Mouse (Mus musculus): ENCODE data around the gene Clcnkb. TPM values are rescaled to one million over a fixed set of nuclear protein-coding genes. Genes with fewer than 3 reads are reported as not detected.

The Clcnkb gene
- total and polyA plus RNA-seq, 3 experiments, result not detected

DNA sequence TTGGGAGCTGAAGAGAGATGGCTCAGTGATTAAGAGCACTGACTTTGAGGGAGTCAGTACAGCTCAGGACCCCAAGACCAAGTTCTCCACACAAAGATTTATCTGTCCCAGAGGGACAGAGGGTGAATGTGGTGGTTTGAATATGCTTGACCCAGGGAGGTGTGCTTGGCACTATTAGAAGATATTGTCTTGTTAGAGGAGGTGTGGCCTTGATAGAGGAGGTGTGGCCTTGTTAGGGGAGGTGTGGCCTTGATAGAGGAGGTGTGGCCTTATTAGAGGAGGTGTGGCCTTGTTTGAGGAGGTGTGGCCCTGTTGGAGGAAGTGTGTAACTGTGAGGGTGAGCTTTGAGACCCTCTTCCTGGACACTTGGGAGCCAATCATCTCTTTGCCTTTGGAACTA, 58.0 kb downstream of the Clcnkb start:
- no peak for DNase-seq

Other genes starting within 250 kb of the Clcnkb start
- 1 to 10 TPM in 1 of 2 experiments, under 1 TPM in 1; 0.86 to 1.1 TPM for gene Rsg1, start 202.1 kb downstream of the Clcnkb start, total RNA-seq (2021)
- gene Rsg1, start 202.1 kb downstream of the Clcnkb start, polyA plus RNA-seq (2012; rRNA removed), result 1.7 and 2.3 TPM in 2 replicates
- gene Arhgef19, start 176.5 kb downstream of the Clcnkb start, total RNA-seq (2021), result 10 to 100 TPM; 50.9 to 65.1 TPM
- 58.3 and 75.8 TPM in 2 replicates for gene Arhgef19, start 176.5 kb downstream of the Clcnkb start, polyA plus RNA-seq (2012; rRNA removed)
- gene Epha2, start 114.8 kb downstream of the Clcnkb start, total RNA-seq (2021), result 10 to 100 TPM; 11.7 to 19.4 TPM
- gene Epha2, start 114.8 kb downstream of the Clcnkb start, polyA plus RNA-seq (2012; rRNA removed), result 18.0 and 24.1 TPM in 2 replicates
- gene Fam131c, start 47.8 kb downstream of the Clcnkb start, total RNA-seq (2021), result 1 to 10 TPM in 1 of 2 experiments, under 1 TPM in 1; 0.86 to 4.5 TPM
- gene Fam131c, start 47.8 kb downstream of the Clcnkb start, polyA plus RNA-seq (2012; rRNA removed), result 3.1 and 9.5 TPM in 2 replicates
- not detected for gene Clcnka, start 17.3 kb downstream of the Clcnkb start, total RNA-seq (2021)
- 0.04 and 0.07 TPM in 2 replicates for gene Clcnka, start 17.3 kb downstream of the Clcnkb start, polyA plus RNA-seq (2012; rRNA removed)
- 1 to 10 TPM in 1 of 2 experiments, under 1 TPM in 1; 0.26 to 1.1 TPM for gene Hspb7, start 4.8 kb upstream of the Clcnkb start, total RNA-seq (2021)
- 1.1 and 1.2 TPM in 2 replicates for gene Hspb7, start 4.8 kb upstream of the Clcnkb start, polyA plus RNA-seq (2012; rRNA removed)
- under 1 TPM; 0.32 to 0.55 TPM for gene Srarp, start 20.1 kb upstream of the Clcnkb start, total RNA-seq (2021)
- 0.22 TPM in 1 of 2 replicates, not detected in the other for gene Srarp, start 20.1 kb upstream of the Clcnkb start, polyA plus RNA-seq (2012; rRNA removed)
- gene Zbtb17, start 28.6 kb upstream of the Clcnkb start, total RNA-seq (2021), result 10 to 100 TPM; 15.8 to 18.7 TPM
- 26.5 and 34.4 TPM in 2 replicates for gene Zbtb17, start 28.6 kb upstream of the Clcnkb start, polyA plus RNA-seq (2012; rRNA removed)
- gene Spen, start 122.6 kb upstream of the Clcnkb start, total RNA-seq (2021), result 10 to 100 TPM; 37.8 to 55.3 TPM
- gene Spen, start 122.6 kb upstream of the Clcnkb start, polyA plus RNA-seq (2012; rRNA removed), result 63.9 and 76.4 TPM in 2 replicates
- gene Fblim1, start 190.1 kb upstream of the Clcnkb start, total RNA-seq (2021), result 10 to 100 TPM in 1 of 2 experiments, 1 to 10 TPM in 1; 9.0 to 23.0 TPM
- gene Fblim1, start 190.1 kb upstream of the Clcnkb start, polyA plus RNA-seq (2012; rRNA removed), result 10.4 and 12.8 TPM in 2 replicates
- gene Tmem82, start 202.6 kb upstream of the Clcnkb start, total RNA-seq (2021), result 1 to 10 TPM in 1 of 2 experiments, under 1 TPM in 1; 0.93 to 1.6 TPM
- gene Tmem82, start 202.6 kb upstream of the Clcnkb start, polyA plus RNA-seq (2012; rRNA removed), result 2.8 TPM in 2 replicates
- 10 to 100 TPM in 1 of 2 experiments, 1 to 10 TPM in 1; 9.2 to 14.2 TPM for gene Slc25a34, start 207.8 kb upstream of the Clcnkb start, total RNA-seq (2021)
- 4.3 and 5.7 TPM in 2 replicates for gene Slc25a34, start 207.8 kb upstream of the Clcnkb start, polyA plus RNA-seq (2012; rRNA removed)
- gene Plekhm2, start 248.9 kb upstream of the Clcnkb start, total RNA-seq (2021), result 10 to 100 TPM; 47.8 to 73.2 TPM
- gene Plekhm2, start 248.9 kb upstream of the Clcnkb start, polyA plus RNA-seq (2012; rRNA removed), result 63.1 and 63.4 TPM in 2 replicates